Mouse (Mus musculus) liver, embryonic 14.5 days (tissue): Measurements from ENCODE around the gene Nipsnap3a.

Experiments used
- CTCF ChIP-seq: IDR thresholded peaks from 2 replicates; pipeline ENCODE4 v1.5.1; 2016; ENCODE audit warnings: antibody characterized with exemption, low read depth, control low read depth
- EP300 ChIP-seq: IDR thresholded peaks from 2 replicates; pipeline ENCODE4 v1.6.1; 2016; ENCODE audit warnings: antibody characterized with exemption, low read depth

DNA sequence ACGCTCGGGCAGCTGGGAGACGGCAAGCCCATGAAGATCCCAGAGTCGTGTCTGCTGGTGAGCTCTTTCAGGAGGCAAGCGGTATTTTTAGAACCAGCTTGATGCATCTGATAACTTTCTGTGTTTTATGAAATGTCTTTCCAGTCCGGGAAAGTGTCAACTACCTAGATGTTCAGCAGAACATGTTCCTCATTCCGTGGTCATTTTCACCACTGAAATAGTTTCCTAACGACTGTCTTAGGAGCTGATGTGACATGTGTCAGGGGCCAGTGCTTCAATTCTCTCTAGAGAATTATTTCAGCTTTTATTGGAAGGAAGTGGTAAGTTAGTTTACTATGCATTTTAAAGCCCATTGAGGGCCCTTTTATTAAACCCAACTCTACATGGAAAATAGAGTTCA, 11.1 kb downstream of the Nipsnap3a start:
- TF ChIP-seq EP300 (no peak), CTCF (no peak)
